Comparison of ENCODE assay signal across 9 mouse cellular contexts in genomic region chr1:58652480-58653403, GRCm38 (mm10). TPM values are rescaled to one million over a fixed set of nuclear protein-coding genes. Genes with fewer than 3 reads are reported as not detected.
DNase-seq lines count a peak whose midpoint lies in the region; ATAC-seq and TF ChIP-seq lines count a peak whose summit lies in the region.
"Had no signal": no experiment of that assay in that cellular context is flagged by ENCODE, and none has a peak within 500 bp of the region (broad histone marks: within the 10 kb centered on the region; RNA-seq: fewer than 3 reads in every experiment).

No protein-coding gene starts in this region.

- ATAC-seq in embryonic facial prominence, embryonic 12.5 days (ENCODE audit: insufficient number of reproducible peaks, insufficient read depth, low FRiP score, low TSS enrichment): no peak
- ATAC-seq in limb, embryonic 15.5 days (ENCODE audit: insufficient number of reproducible peaks, low FRiP score, low TSS enrichment, low read depth): 0 out of 2 replicates have a peak, but pooled peaks have one; percentile 44
- peak; percentile 84 for ATAC-seq in midbrain, postnatal 0 days (ENCODE audit: low FRiP score)

- peak; percentile 51 to 80 for DNase-seq in urinary bladder, adult 18-20 months (ENCODE audit: low spot score in 2 of 2)
- no peak for DNase-seq in urinary bladder, postnatal 10 days (ENCODE audit: low spot score)
- peak; percentile 75 to 87 for DNase-seq in heart, adult 18-20 months
- DNase-seq in kidney, adult 2 months: peak; percentile 80
- DNase-seq in midbrain, postnatal 0 days (ENCODE audit: low spot score): peak; percentile 49
- peak; percentile 47 to 56 for DNase-seq in spleen, postnatal 14 days (ENCODE audit: low spot score in 2 of 2)

- no peaks in the 10 kb centered on the region for H3K27me3 ChIP-seq in embryonic facial prominence, embryonic 12.5 days
- H3K27me3 ChIP-seq in kidney, adult 2 months (replicated peaks; ENCODE audit: control insufficient read depth, insufficient read depth, low read length): no peaks in the 10 kb centered on the region
- no peaks in the 10 kb centered on the region for H3K27me3 ChIP-seq in limb, embryonic 15.5 days
- no peaks in the 10 kb centered on the region for H3K27me3 ChIP-seq in midbrain, postnatal 0 days (ENCODE audit: insufficient read depth, low read length)

- H3K4me3 ChIP-seq in embryonic facial prominence, embryonic 12.5 days: peak overlapping the region; percentile 57
- peak overlapping the region; percentile 74 for H3K4me3 ChIP-seq in kidney, adult 2 months (ENCODE audit: insufficient read depth, low read depth, low read length)
- H3K4me3 ChIP-seq in limb, embryonic 15.5 days: peak overlapping the region; percentile 61
- H3K4me3 ChIP-seq in midbrain, postnatal 0 days (ENCODE audit: low read depth, low read length): peak overlapping the region; percentile 58

- WGBS in embryonic facial prominence, embryonic 12.5 days: 1% methylated on average over 37 of the region's 37 CpGs
- WGBS in kidney, adult 2 months: under 1% methylated on average over 37 of the region's 37 CpGs
- 1% methylated on average over 37 of the region's 37 CpGs for WGBS in limb, embryonic 15.5 days
- 2% methylated on average over 37 of the region's 37 CpGs for WGBS in midbrain, postnatal 0 days

- no peak for TF ChIP-seq POLR2A in kidney, adult 2 months (IDR thresholded peaks at IDR 0.05; ENCODE audit: low read depth, low read length)

- H3K4me2 ChIP-seq in embryonic facial prominence, embryonic 12.5 days (replicated peaks): peak overlapping the region; percentile 74
- H3K4me2 ChIP-seq in limb, embryonic 15.5 days: peak overlapping the region; percentile 70
- peak overlapping the region; percentile 80 for H3K4me2 ChIP-seq in midbrain, postnatal 0 days (ENCODE audit: low read depth, low read length, poor library complexity, severe bottlenecking)

- no peak overlapping the region for H3K27ac ChIP-seq in embryonic facial prominence, embryonic 12.5 days
- H3K27ac ChIP-seq in kidney, adult 2 months (ENCODE audit: insufficient read depth, low read depth, low read length): peak overlapping the region; percentile 85
- 0 out of 2 replicates have a peak overlapping the region, but pooled peaks have one; percentile 13 for H3K27ac ChIP-seq in limb, embryonic 15.5 days
- no peak overlapping the region for H3K27ac ChIP-seq in midbrain, postnatal 0 days (ENCODE audit: low read depth, low read length)

- no peaks in the 10 kb centered on the region for H3K4me1 ChIP-seq in embryonic facial prominence, embryonic 12.5 days
- no peaks in the 10 kb centered on the region for H3K4me1 ChIP-seq in kidney, adult 2 months (ENCODE audit: control insufficient read depth, insufficient read depth, low read length)
- H3K4me1 ChIP-seq in limb, embryonic 15.5 days: no peaks in the 10 kb centered on the region
- H3K4me1 ChIP-seq in midbrain, postnatal 0 days (ENCODE audit: insufficient read depth, low read length): no peaks in the 10 kb centered on the region

- no peak for TF ChIP-seq CTCF in kidney, adult 2 months (conservative IDR thresholded peaks at IDR 0.05; ENCODE audit: insufficient read depth, insufficient read length, low read depth, low read length)
- TF ChIP-seq CTCF in midbrain, postnatal 0 days (IDR thresholded peaks at IDR 0.05): no peak

- H3K9me3 ChIP-seq in embryonic facial prominence, embryonic 12.5 days: no peaks in the 10 kb centered on the region
- H3K9me3 ChIP-seq in limb, embryonic 15.5 days: no peaks in the 10 kb centered on the region
- H3K9me3 ChIP-seq in midbrain, postnatal 0 days (ENCODE audit: low read length): no peaks in the 10 kb centered on the region
- H3K9me3 ChIP-seq: G1E had no signal

- H3K9ac ChIP-seq in embryonic facial prominence, embryonic 12.5 days: peak overlapping the region; percentile 68
- H3K9ac ChIP-seq in limb, embryonic 15.5 days: peak overlapping the region; percentile 47
- H3K9ac ChIP-seq in midbrain, postnatal 0 days (replicated peaks; ENCODE audit: low read length, poor library complexity, severe bottlenecking): peak overlapping the region; percentile 70

- no peaks in the 10 kb centered on the region for H3K36me3 ChIP-seq in embryonic facial prominence, embryonic 12.5 days
- no peaks in the 10 kb centered on the region for H3K36me3 ChIP-seq in kidney, adult 2 months (ENCODE audit: control insufficient read depth, insufficient read depth, low read length)
- H3K36me3 ChIP-seq in limb, embryonic 15.5 days: no peaks in the 10 kb centered on the region
- no peaks in the 10 kb centered on the region for H3K36me3 ChIP-seq in midbrain, postnatal 0 days (ENCODE audit: insufficient read depth, low read length)
- H3K36me3 ChIP-seq: G1E had no signal

RNA-seq across cellular contexts. Expression of gene Als2cr12, which starts 43.0 kb away (rescaled TPM):
- polyA plus RNA-seq in embryonic facial prominence, embryonic 12.5 days (2016; fragmentation: Nextera tagmentation; extraction: Ambion mirVana): not detected in 2 replicates
- not detected for total RNA-seq in heart, adult 18-20 months (2021)
- 0.80 and 0.88 TPM in 2 replicates for polyA plus RNA-seq in kidney, adult 2 months (2012; rRNA removed)
- 0.10 and 0.16 TPM in 2 replicates for polyA plus RNA-seq in limb, embryonic 15.5 days (2015; fragmentation: Nextera tagmentation; extraction: Ambion mirVana)
- not detected in 2 replicates for total RNA-seq in midbrain, postnatal 0 days (2014; rRNA removed)
- 0.16 TPM in 1 of 2 replicates, not detected in the other for polyA plus RNA-seq in midbrain, postnatal 0 days (2015; fragmentation: Nextera tagmentation; extraction: Ambion mirVana)
- polyA plus RNA-seq: G1E had no signal

RNA-seq across cellular contexts. Expression of gene Cflar, which starts 58.6 kb away (rescaled TPM):
- polyA plus RNA-seq in embryonic facial prominence, embryonic 12.5 days (2016; fragmentation: Nextera tagmentation; extraction: Ambion mirVana): 34.9 and 36.3 TPM in 2 replicates
- total RNA-seq in heart, adult 18-20 months (2021): 10 to 100 TPM; 65.2 to 75.0 TPM
- polyA plus RNA-seq in kidney, adult 2 months (2012; rRNA removed): 65.8 and 71.1 TPM in 2 replicates
- 40.5 and 41.2 TPM in 2 replicates for polyA plus RNA-seq in limb, embryonic 15.5 days (2015; fragmentation: Nextera tagmentation; extraction: Ambion mirVana)
- total RNA-seq in midbrain, postnatal 0 days (2014; rRNA removed): 15.3 and 17.4 TPM in 2 replicates
- polyA plus RNA-seq in midbrain, postnatal 0 days (2015; fragmentation: Nextera tagmentation; extraction: Ambion mirVana): 15.8 and 16.7 TPM in 2 replicates

Comparison
In these comparisons a context has a peak if more than half of its experiments do, and no peak if none do; other contexts are left out.
1. H3K27ac ChIP-seq: peak in kidney, adult 2 months (single experiment) and limb, embryonic 15.5 days (single experiment); none in embryonic facial prominence, embryonic 12.5 days (single experiment) and midbrain, postnatal 0 days (single experiment).
2. Peak in every context shown above with its lines, with median percentiles within 50 percentile points of each other: H3K4me2 ChIP-seq, H3K4me3 ChIP-seq and H3K9ac ChIP-seq.